Mouse (Mus musculus) lung, embryonic 16.5 days (tissue): ENCODE measurements around the gene Mbd5. TPM values are rescaled to one million over a fixed set of nuclear protein-coding genes. Genes with fewer than 3 reads are reported as not detected.
"Not testable (repeated sequence)": the region's sequence is repeated elsewhere in the genome, so short reads cannot be mapped to it uniquely, and the experiment has no call there.

ENCODE experiments used
- ATAC-seq: fragments of 200-750 bp; cut with Nextera tagmentation; 2 replicates; pipeline ENCODE4 v1.8.0; 2017; ENCODE audit warnings: low read depth, mild to moderate bottlenecking, moderate library complexity
- H3K27ac ChIP-seq: fragments of 300-500 bp; sonication (generic); 2 replicates; pipeline ENCODE4 v1.5.1; 2014; ENCODE audit warnings: mild to moderate bottlenecking, control low read depth, low read length
- H3K27me3 ChIP-seq: fragments of 300-500 bp; sonication (generic); 2 replicates; pipeline ENCODE4 v1.6.1; 2014; ENCODE audit warnings: low read depth, low read length, mixed read lengths; ENCODE audit not compliant: control insufficient read depth, insufficient read depth
- H3K36me3 ChIP-seq: fragments of 300-500 bp; sonication (generic); 2 replicates; pipeline ENCODE4 v1.6.1; 2014; ENCODE audit warnings: low read length; ENCODE audit not compliant: control insufficient read depth, insufficient read depth
- H3K4me1 ChIP-seq: fragments of 300-500 bp; sonication (generic); replicated peaks from 2 replicates; pipeline ENCODE4 v1.6.1; 2014; ENCODE audit warnings: low read length, mixed read lengths; ENCODE audit not compliant: control insufficient read depth, insufficient read depth
- H3K4me2 ChIP-seq: fragments of 300-500 bp; sonication (generic); 2 replicates; pipeline ENCODE4 v1.6.1; 2014; ENCODE audit warnings: low read depth, low read length, control low read depth
- H3K4me3 ChIP-seq: fragments of 300-500 bp; sonication (generic); 2 replicates; pipeline ENCODE4 v1.5.1; 2014; ENCODE audit warnings: mild to moderate bottlenecking, low read length, control low read depth
- H3K9ac ChIP-seq: fragments of 300-500 bp; sonication (generic); 2 replicates; pipeline ENCODE4 v1.6.1; 2014; ENCODE audit warnings: low read length, control low read depth
- H3K9me3 ChIP-seq: fragments of 300-500 bp; sonication (generic); 2 replicates; pipeline ENCODE4 v1.6.1; 2016; ENCODE audit warnings: low read length; ENCODE audit not compliant: control insufficient read depth
- WGBS: fragments of 180-500 bp; shearing (Covaris S2); extraction: QIAGEN DNeasy Blood & Tissue Kit; methylation state at CpG from one replicate; pipeline ENCODE4 v1.1.7; 2014; 5-methylcytosine and 5-hydroxymethylcytosine counted together
- polyA plus RNA-seq: library from polyadenylated mRNA; unstranded; fragments of >200 nt; fragmentation: Nextera tagmentation; extraction: Ambion mirVana; gene quantifications from 2 replicates; pipeline ENCODE4 v1.2.1, GENCODE M21; 2015

Mbd5 gene
- polyA plus RNA-seq, 1 experiment from 2014 or later: 29.3 TPM

DNA sequence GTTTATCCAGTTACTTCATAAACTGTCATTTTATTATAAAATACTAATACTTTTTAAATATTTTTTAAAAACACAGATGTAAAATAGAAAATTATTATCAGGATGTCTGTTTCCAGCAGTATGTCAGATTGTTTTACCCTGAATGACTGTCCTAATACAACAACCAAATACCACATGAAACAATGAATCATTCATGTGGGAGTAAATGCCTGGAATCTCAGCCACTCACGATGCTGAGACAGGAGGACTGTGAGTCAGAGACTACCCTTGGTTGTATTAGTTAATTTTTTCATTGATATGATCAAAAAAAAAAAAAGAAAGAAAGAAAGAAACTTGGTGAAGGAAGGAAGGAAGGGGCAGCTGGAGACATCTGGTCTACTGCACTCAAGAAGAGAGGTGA, 254.8 kb downstream of the Mbd5 start:
- no peak overlapping the region for H3K4me3 ChIP-seq
- H3K9ac ChIP-seq: no peak overlapping the region
- no peak overlapping the region for H3K27ac ChIP-seq
- WGBS: 61% methylated on average over 1 of the region's 1 CpGs
- H3K9me3 ChIP-seq: no peaks in the 10 kb centered on the region
- H3K4me1 ChIP-seq: no peaks in the 10 kb centered on the region
- no peak for ATAC-seq
- H3K4me2 ChIP-seq: no peak overlapping the region
- H3K27me3 ChIP-seq: no peaks in the 10 kb centered on the region
- H3K36me3 ChIP-seq: no peaks in the 10 kb centered on the region

DNA sequence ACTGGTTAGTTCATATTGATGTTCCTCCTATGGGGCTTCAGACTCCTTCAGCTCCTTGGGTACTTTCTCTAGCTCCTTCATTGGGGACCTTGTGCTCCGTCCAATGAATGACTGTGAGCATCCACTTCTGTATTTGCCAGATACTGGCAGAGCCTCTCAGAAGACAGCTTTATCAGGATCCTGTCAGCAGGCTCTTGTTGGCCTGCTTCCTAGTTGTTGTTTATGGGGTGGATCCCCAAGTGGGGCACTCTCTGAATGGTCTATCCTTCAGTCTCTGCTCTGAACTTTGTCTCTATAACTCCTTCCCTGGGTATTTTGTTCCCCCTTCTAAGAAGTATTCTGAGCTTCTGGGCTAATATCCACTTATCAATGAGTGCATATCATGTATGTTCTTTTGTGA, 256.4 kb downstream of the Mbd5 start:
- not testable (repeated sequence) for H3K4me1 ChIP-seq, ATAC-seq, H3K36me3 ChIP-seq, H3K9me3 ChIP-seq, H3K4me2 ChIP-seq, H3K9ac ChIP-seq, H3K4me3 ChIP-seq, H3K27me3 ChIP-seq, H3K27ac ChIP-seq
- 86% methylated on average over 1 of the region's 1 CpGs for WGBS

DNA sequence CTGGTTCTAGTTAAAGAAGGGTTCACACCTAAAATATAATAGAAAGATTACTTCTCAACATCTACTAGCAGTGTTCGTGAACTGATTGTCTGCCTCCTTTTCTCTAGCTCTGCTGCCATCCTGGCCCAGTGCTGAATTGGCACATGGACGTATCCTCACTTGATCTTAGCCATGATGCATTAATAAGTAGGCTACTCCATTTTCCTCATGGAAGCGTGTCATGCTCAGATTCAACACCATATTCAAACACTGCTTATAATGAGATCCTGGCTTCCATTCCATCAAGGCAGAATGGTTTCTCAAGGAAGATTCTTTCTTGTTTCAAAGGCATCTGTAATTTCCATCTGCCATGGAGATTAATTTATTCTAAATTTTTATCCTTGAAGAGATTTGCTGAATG, 260.0 kb downstream of the Mbd5 start:
- no peak for ATAC-seq
- H3K36me3 ChIP-seq: no peaks in the 10 kb centered on the region
- WGBS: 83% methylated on average over 3 of the region's 3 CpGs

DNA sequence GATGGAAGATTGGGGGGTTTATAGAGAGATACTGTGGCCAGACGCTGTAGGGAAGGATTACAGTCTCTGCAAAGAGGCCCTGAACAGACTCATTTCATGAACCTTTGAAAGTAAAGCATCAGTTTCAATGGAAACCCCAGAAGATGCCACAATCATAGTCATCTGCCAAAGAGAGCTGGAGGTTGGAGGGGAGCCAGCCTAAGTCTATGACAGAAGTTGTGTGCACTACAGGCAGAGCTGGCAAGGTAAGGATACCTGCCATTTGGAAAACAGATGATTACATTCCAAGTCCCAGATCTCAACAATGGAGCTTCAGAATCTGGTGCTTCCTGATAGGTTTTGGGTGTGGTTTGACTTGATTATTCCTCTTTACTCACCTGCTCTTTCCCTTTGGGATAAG, 261.1 kb downstream of the Mbd5 start:
- Histone ChIP-seq H3K4me1 (no peaks in the 10 kb centered on the region), H3K4me3 (no peak overlapping the region), H3K27me3 (no peaks in the 10 kb centered on the region), H3K9ac (no peak overlapping the region), H3K27ac (no peak overlapping the region), H3K9me3 (no peaks in the 10 kb centered on the region), H3K4me2 (no peak overlapping the region), H3K36me3 (no peaks in the 10 kb centered on the region)
- WGBS: 93% methylated on average over 1 of the region's 1 CpGs
- no peak for ATAC-seq

More for the DNA sequence above, 260.0 kb downstream of the Mbd5 start:
- Histone ChIP-seq H3K4me3 (no peak overlapping the region), H3K9me3 (no peaks in the 10 kb centered on the region), H3K4me1 (no peaks in the 10 kb centered on the region), H3K9ac (no peak overlapping the region), H3K4me2 (no peak overlapping the region), H3K27ac (no peak overlapping the region), H3K27me3 (no peaks in the 10 kb centered on the region)

- H3K9ac ChIP-seq: no peak overlapping the region
- H3K4me2 ChIP-seq: no peak overlapping the region
- no peaks in the 10 kb centered on the region for H3K9me3 ChIP-seq
- no peaks in the 10 kb centered on the region for H3K36me3 ChIP-seq
- no peaks in the 10 kb centered on the region for H3K4me1 ChIP-seq
- ATAC-seq: no peak
- H3K27ac ChIP-seq: no peak overlapping the region
- H3K4me3 ChIP-seq: no peak overlapping the region
- no peaks in the 10 kb centered on the region for H3K27me3 ChIP-seq
These were observed 280.4 kb downstream of the Mbd5 start for GRCm38 (mm10) chr2:49229725-49230124.

DNA sequence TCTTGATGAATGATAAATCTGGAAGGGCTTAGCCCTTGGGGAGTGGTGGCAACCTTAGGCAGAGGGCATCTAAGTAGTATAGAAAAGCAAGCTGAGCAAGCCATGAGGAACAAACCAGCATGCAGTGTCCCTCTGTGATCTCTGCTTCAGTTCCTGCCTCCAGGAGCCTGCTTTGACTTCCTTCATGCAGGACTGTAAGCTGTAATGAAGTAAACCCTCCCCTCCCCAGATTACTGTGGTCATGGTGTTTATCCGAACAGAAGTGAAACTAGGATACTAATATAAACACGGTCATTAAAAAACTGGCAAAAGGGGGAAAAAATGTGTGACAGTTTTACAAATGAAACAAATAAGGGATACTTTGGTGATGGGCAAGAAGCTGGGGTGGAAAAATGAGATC, 284.8 kb downstream of the Mbd5 start:
- 64% methylated on average over 2 of the region's 2 CpGs for WGBS
- Histone ChIP-seq H3K9me3 (no peaks in the 10 kb centered on the region), H3K4me2 (no peak overlapping the region), H3K27me3 (no peaks in the 10 kb centered on the region), H3K27ac (no peak overlapping the region), H3K4me3 (no peak overlapping the region), H3K36me3 (no peaks in the 10 kb centered on the region), H3K4me1 (no peaks in the 10 kb centered on the region), H3K9ac (no peak overlapping the region)
- ATAC-seq: no peak

DNA sequence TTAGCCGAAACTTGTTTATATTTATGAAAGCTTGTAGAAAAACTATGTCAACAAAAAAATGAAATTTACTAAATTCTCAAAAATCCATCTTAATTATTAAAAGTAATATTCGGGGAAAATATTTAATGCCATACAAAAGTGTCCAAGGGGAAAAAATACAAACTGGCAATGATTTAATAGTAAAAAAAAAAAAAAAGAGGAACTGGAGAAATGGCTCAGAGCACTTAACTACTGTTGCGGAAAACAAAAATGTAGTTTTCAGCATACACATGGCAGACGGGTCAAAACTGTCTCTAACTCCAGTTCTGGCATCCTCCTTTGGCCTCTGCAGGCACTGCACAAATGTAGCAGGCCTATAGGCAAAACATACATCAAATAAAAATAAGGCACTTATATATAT, 292.4 kb downstream of the Mbd5 start:
- Histone ChIP-seq H3K4me2 (no peak overlapping the region), H3K9me3 (no peaks in the 10 kb centered on the region), H3K36me3 (0 out of 2 replicates have a peak, but pooled peaks cover 2% of the 10 kb centered on the region), H3K27me3 (no peaks in the 10 kb centered on the region), H3K4me1 (no peaks in the 10 kb centered on the region), H3K27ac (no peak overlapping the region), H3K4me3 (no peak overlapping the region), H3K9ac (no peak overlapping the region)
- WGBS: 75% methylated on average over 4 of the region's 4 CpGs
- no peak for ATAC-seq

DNA sequence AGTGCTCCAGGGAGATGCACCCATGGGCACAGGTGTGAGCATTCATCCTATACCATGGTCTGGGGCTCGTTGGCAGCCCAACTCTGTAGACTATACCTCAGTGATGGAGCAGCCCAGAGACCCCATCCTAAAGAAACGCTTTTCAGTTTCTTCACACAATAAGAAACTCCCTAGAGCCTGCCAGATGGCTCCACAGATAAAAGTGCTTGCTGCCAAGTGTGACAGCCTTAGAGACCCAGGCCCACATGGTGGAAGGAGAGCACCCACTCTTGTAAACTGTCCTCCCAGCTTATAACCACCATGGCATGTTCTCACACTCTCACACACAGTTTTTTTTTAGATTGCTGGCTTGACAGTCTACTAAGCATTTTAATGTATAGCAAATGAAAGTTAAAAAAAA, 314.8 kb downstream of the Mbd5 start:
- H3K27me3 ChIP-seq: no peaks in the 10 kb centered on the region
- ATAC-seq: no peak
- no peak overlapping the region for H3K27ac ChIP-seq
- H3K4me1 ChIP-seq: no peaks in the 10 kb centered on the region
- 66% methylated on average over 2 of the region's 2 CpGs for WGBS
- no peaks in the 10 kb centered on the region for H3K9me3 ChIP-seq
- no peak overlapping the region for H3K9ac ChIP-seq
- H3K4me3 ChIP-seq: no peak overlapping the region
- no peak overlapping the region for H3K4me2 ChIP-seq
- no peaks in the 10 kb centered on the region for H3K36me3 ChIP-seq

- no peak overlapping the region for H3K27ac ChIP-seq
These were observed 323.1 kb downstream of the Mbd5 start for GRCm38 (mm10) chr2:49272295-49272967.

More at GRCm38 (mm10) chr2:49272295-49272967, 323.1 kb downstream of the Mbd5 start:
- no peaks in the 10 kb centered on the region for H3K4me1 ChIP-seq
- no peak for ATAC-seq
- no peak overlapping the region for H3K9ac ChIP-seq
- H3K27me3 ChIP-seq: no peaks in the 10 kb centered on the region
- no peak overlapping the region for H3K4me3 ChIP-seq
- H3K36me3 ChIP-seq: no peaks in the 10 kb centered on the region
- H3K9me3 ChIP-seq: no peaks in the 10 kb centered on the region
- 23% methylated on average over 11 of the region's 11 CpGs for WGBS
- no peak overlapping the region for H3K4me2 ChIP-seq
